Mouse (Mus musculus) kidney, adult 2 months (tissue): ENCODE results near the gene Prokr2.

Experiments
- CTCF ChIP-seq: fragments of 200-500 bp; conservative IDR thresholded peaks from 2 replicates; pipeline ENCODE4 v1.5.1; 2011; ENCODE audit warnings: low read depth, mild to moderate bottlenecking, control low read depth, low read length, moderate library complexity, mixed read lengths; ENCODE audit not compliant: insufficient read depth, insufficient read length
- POLR2A ChIP-seq: fragments of 200-500 bp; IDR thresholded peaks from one replicate; pipeline ENCODE4 v1.6.1; 2011; ENCODE audit warnings: low read depth, low read length, control low read depth

GRCm38 (mm10) chr2:132398136-132398535 is 12.9 kb upstream of the Prokr2 start:
- TF ChIP-seq CTCF = no peak
- TF ChIP-seq POLR2A = no peak
